Mouse (Mus musculus) erythroblast, embryonic 14.5 days (primary cell): ENCODE results near the gene Arl2.

ENCODE experiments used
- GATA1 ChIP-seq: IDR thresholded peaks from 2 replicates; pipeline ENCODE4 v1.6.1; 2012; ENCODE audit warnings: low read length, inconsistent platforms, mixed read lengths
- TAL1 ChIP-seq: IDR thresholded peaks from 3 replicates; pipeline ENCODE4 v1.6.1; 2012; ENCODE audit warnings: low read length, inconsistent platforms, mixed read lengths

- TF ChIP-seq GATA1 (no peak), TAL1 (no peak)
Measured at GRCm38 (mm10) chr19:6088841-6089240, 52.5 kb downstream of the Arl2 start.
